Mouse (Mus musculus): ENCODE data around the gene Gramd2. TPM values are rescaled to one million over a fixed set of nuclear protein-coding genes. Genes with fewer than 3 reads are reported as not detected.

Gene Gramd2
- total RNA-seq, 1 experiment from 2014 or later, result 1.2 TPM

- ATAC-seq (replicated peaks in 1 of 2; ENCODE audit: insufficient read depth in 1 of 2, low FRiP score in 2 of 2, low TSS enrichment in 1 of 2, low read depth in 1 of 2, poor library complexity in 2 of 2, severe bottlenecking in 2 of 2), result no peak
Measured at GRCm38 (mm10) chr9:59696381-59696780, 16.4 kb downstream of the Gramd2 start.

- ATAC-seq (replicated peaks in 1 of 2; ENCODE audit: insufficient read depth in 1 of 2, low FRiP score in 2 of 2, low TSS enrichment in 1 of 2, low read depth in 1 of 2, poor library complexity in 2 of 2, severe bottlenecking in 2 of 2), result no peak
Measured at GRCm38 (mm10) chr9:59701094-59701493, 21.1 kb downstream of the Gramd2 start.

- no peak for ATAC-seq (replicated peaks in 1 of 2; ENCODE audit: insufficient read depth in 1 of 2, low FRiP score in 2 of 2, low TSS enrichment in 1 of 2, low read depth in 1 of 2, poor library complexity in 2 of 2, severe bottlenecking in 2 of 2)
Measured at GRCm38 (mm10) chr9:59703099-59703498, 23.2 kb downstream of the Gramd2 start.

GRCm38 (mm10) chr9:59706850-59707825 lies 27.2 kb downstream of the Gramd2 start:
- ATAC-seq (replicated peaks in 1 of 2; ENCODE audit: insufficient read depth in 1 of 2, low FRiP score in 2 of 2, low TSS enrichment in 1 of 2, low read depth in 1 of 2, poor library complexity in 2 of 2, severe bottlenecking in 2 of 2), result peak in 1 of 2 experiments; percentile 32; a peak in 1 of 4 replicates

GRCm38 (mm10) chr9:59709225-59709624 lies 29.3 kb downstream of the Gramd2 start:
- ATAC-seq (replicated peaks in 1 of 2; ENCODE audit: insufficient read depth in 1 of 2, low FRiP score in 2 of 2, low TSS enrichment in 1 of 2, low read depth in 1 of 2, poor library complexity in 2 of 2, severe bottlenecking in 2 of 2), result no peak

GRCm38 (mm10) chr9:59716275-59716898 lies 36.4 kb downstream of the Gramd2 start:
- no peak for ATAC-seq (replicated peaks in 1 of 2; ENCODE audit: insufficient read depth in 1 of 2, low FRiP score in 2 of 2, low TSS enrichment in 1 of 2, low read depth in 1 of 2, poor library complexity in 2 of 2, severe bottlenecking in 2 of 2)

- ATAC-seq (replicated peaks in 1 of 2; ENCODE audit: insufficient read depth in 1 of 2, low FRiP score in 2 of 2, low TSS enrichment in 1 of 2, low read depth in 1 of 2, poor library complexity in 2 of 2, severe bottlenecking in 2 of 2), result no peak
Measured at GRCm38 (mm10) chr9:59718237-59718636, 38.3 kb downstream of the Gramd2 start.

GRCm38 (mm10) chr9:59721144-59721543 lies 41.2 kb downstream of the Gramd2 start:
- no peak for ATAC-seq (replicated peaks in 1 of 2; ENCODE audit: insufficient read depth in 1 of 2, low FRiP score in 2 of 2, low TSS enrichment in 1 of 2, low read depth in 1 of 2, poor library complexity in 2 of 2, severe bottlenecking in 2 of 2)

- ATAC-seq (replicated peaks in 1 of 2; ENCODE audit: insufficient read depth in 1 of 2, low FRiP score in 2 of 2, low TSS enrichment in 1 of 2, low read depth in 1 of 2, poor library complexity in 2 of 2, severe bottlenecking in 2 of 2), result peak; percentile 84 to 91
Measured at GRCm38 (mm10) chr9:59723096-59723657, 43.2 kb downstream of the Gramd2 start.

- no peak for ATAC-seq (replicated peaks in 1 of 2; ENCODE audit: insufficient read depth in 1 of 2, low FRiP score in 2 of 2, low TSS enrichment in 1 of 2, low read depth in 1 of 2, poor library complexity in 2 of 2, severe bottlenecking in 2 of 2)
Measured at GRCm38 (mm10) chr9:59723791-59724442, 44.0 kb downstream of the Gramd2 start.

GRCm38 (mm10) chr9:59725515-59725914 lies 45.6 kb downstream of the Gramd2 start:
- no peak for ATAC-seq (replicated peaks in 1 of 2; ENCODE audit: insufficient read depth in 1 of 2, low FRiP score in 2 of 2, low TSS enrichment in 1 of 2, low read depth in 1 of 2, poor library complexity in 2 of 2, severe bottlenecking in 2 of 2)

- no peak for ATAC-seq (replicated peaks in 1 of 2; ENCODE audit: insufficient read depth in 1 of 2, low FRiP score in 2 of 2, low TSS enrichment in 1 of 2, low read depth in 1 of 2, poor library complexity in 2 of 2, severe bottlenecking in 2 of 2)
Measured at GRCm38 (mm10) chr9:59727569-59728286, 47.8 kb downstream of the Gramd2 start.

- no peak for ATAC-seq (replicated peaks in 1 of 2; ENCODE audit: insufficient read depth in 1 of 2, low FRiP score in 2 of 2, low TSS enrichment in 1 of 2, low read depth in 1 of 2, poor library complexity in 2 of 2, severe bottlenecking in 2 of 2)
Measured at GRCm38 (mm10) chr9:59731136-59731535, 51.2 kb downstream of the Gramd2 start.

- no peak for ATAC-seq (replicated peaks in 1 of 2; ENCODE audit: insufficient read depth in 1 of 2, low FRiP score in 2 of 2, low TSS enrichment in 1 of 2, low read depth in 1 of 2, poor library complexity in 2 of 2, severe bottlenecking in 2 of 2)
Measured at GRCm38 (mm10) chr9:59733075-59733474, 53.1 kb downstream of the Gramd2 start.

- ATAC-seq (replicated peaks in 1 of 2; ENCODE audit: insufficient read depth in 1 of 2, low FRiP score in 2 of 2, low TSS enrichment in 1 of 2, low read depth in 1 of 2, poor library complexity in 2 of 2, severe bottlenecking in 2 of 2), result no peak
Measured at GRCm38 (mm10) chr9:59735394-59735793, 55.5 kb downstream of the Gramd2 start.

- ATAC-seq (replicated peaks in 1 of 2; ENCODE audit: insufficient read depth in 1 of 2, low FRiP score in 2 of 2, low TSS enrichment in 1 of 2, low read depth in 1 of 2, poor library complexity in 2 of 2, severe bottlenecking in 2 of 2), result no peak
Measured at GRCm38 (mm10) chr9:59740593-59740992, 60.6 kb downstream of the Gramd2 start.

GRCm38 (mm10) chr9:59743903-59744302 lies 64.0 kb downstream of the Gramd2 start:
- ATAC-seq (replicated peaks in 1 of 2; ENCODE audit: insufficient read depth in 1 of 2, low FRiP score in 2 of 2, low TSS enrichment in 1 of 2, low read depth in 1 of 2, poor library complexity in 2 of 2, severe bottlenecking in 2 of 2), result no peak
